Mouse (Mus musculus) small intestine, adult 2 months (tissue): ENCODE data around the gene Usp3.
A peak's percentile ranks its signal among the peaks of the same experiment; 100 is the strongest.

Source experiments
- CTCF ChIP-seq: fragments of 200-500 bp; IDR thresholded peaks from 2 replicates; pipeline ENCODE4 v1.5.1; 2012; ENCODE audit warnings: low read depth, mild to moderate bottlenecking, control low read depth, inconsistent platforms, low read length, moderate library complexity, mixed read lengths; ENCODE audit not compliant: insufficient replicate concordance, insufficient read length; ENCODE audit errors: extremely low read depth
- POLR2A ChIP-seq: fragments of 200-500 bp; IDR thresholded peaks from 2 replicates; pipeline ENCODE4 v1.6.1; 2012; ENCODE audit warnings: low read depth, mild to moderate bottlenecking, control low read depth, inconsistent platforms, low read length, moderate library complexity

DNA sequence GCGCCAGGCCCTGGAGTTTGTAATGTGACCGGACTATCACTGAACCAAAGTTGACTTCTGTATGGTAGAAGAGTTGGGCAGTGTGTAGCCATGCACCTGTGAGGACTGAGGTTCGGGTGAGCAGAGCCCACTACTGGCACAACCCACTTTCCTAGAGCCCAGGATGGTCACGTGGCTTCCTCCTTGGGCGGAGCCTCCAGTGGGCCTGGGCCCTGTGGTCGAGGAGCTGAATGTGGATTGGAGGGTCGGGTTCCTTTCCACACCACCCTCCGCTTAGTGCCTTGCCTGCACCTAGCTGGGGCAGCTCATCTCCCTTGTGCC, 80.6 kb downstream of the Usp3 start:
- peak; percentile 56; the same call in 1 of the 2 replicates for TF ChIP-seq POLR2A
- no peak for TF ChIP-seq CTCF
